Mouse (Mus musculus) cerebellum, adult 2 months (tissue): ENCODE measurements around the gene Nkx3-2.

Experiments
- CTCF ChIP-seq: fragments of 200-500 bp; IDR thresholded peaks from 2 replicates; pipeline ENCODE4 v1.5.1; 2011; ENCODE audit warnings: low read depth, mild to moderate bottlenecking, control low read depth, low read length, moderate library complexity, borderline replicate concordance; ENCODE audit not compliant: insufficient read depth
- POLR2A ChIP-seq: fragments of 200-500 bp; IDR thresholded peaks from 2 replicates; pipeline ENCODE4 v1.6.1; 2011; ENCODE audit warnings: low read length, control low read depth, borderline replicate concordance; ENCODE audit not compliant: insufficient read depth

GRCm38 (mm10) chr5:41762141-41762946 lies 2.0 kb downstream of the Nkx3-2 start:
- TF ChIP-seq POLR2A (no peak), CTCF (no peak)
